Mouse (Mus musculus): Measurements from ENCODE around the gene Slc25a45. TPM values are rescaled to one million over a fixed set of nuclear protein-coding genes. Genes with fewer than 3 reads are reported as not detected.

Slc25a45 gene
- polyA plus RNA-seq, 1 experiment from 2014 or later, result 2.0 TPM

DNA sequence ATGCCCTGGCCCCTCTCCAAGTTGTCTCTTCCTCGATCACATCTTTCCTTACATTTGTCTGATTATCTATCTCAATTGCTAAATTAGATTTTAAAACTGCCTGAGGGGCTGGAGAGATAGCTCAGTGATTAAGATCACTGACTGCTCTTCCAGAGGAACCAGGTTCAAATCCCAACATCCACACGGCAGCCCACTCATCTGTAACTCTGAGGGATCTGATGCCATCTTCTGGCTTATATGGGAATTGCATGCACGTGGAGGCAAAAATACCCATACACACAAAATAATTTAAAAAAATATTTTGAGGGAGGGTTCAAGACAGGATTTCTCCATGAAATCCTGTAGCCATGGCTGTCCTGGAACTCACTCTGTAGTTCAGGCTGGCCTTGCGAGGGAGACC, 8.2 kb downstream of the Slc25a45 start:
- H3K27ac ChIP-seq, result no peak overlapping the region
- WGBS, result 54% methylated on average over 4 of the region's 4 CpGs
- no peaks in the 10 kb centered on the region for H3K9me3 ChIP-seq
- no peak for ATAC-seq (ENCODE audit: insufficient number of reproducible peaks, insufficient read depth, low FRiP score, low TSS enrichment)
- no peaks in the 10 kb centered on the region for H3K27me3 ChIP-seq
- H3K9ac ChIP-seq, result no peak overlapping the region
- no peak overlapping the region for H3K4me3 ChIP-seq
- no peaks in the 10 kb centered on the region for H3K36me3 ChIP-seq
- no peak overlapping the region for H3K4me2 ChIP-seq (replicated peaks)
- no peaks in the 10 kb centered on the region for H3K4me1 ChIP-seq

DNA sequence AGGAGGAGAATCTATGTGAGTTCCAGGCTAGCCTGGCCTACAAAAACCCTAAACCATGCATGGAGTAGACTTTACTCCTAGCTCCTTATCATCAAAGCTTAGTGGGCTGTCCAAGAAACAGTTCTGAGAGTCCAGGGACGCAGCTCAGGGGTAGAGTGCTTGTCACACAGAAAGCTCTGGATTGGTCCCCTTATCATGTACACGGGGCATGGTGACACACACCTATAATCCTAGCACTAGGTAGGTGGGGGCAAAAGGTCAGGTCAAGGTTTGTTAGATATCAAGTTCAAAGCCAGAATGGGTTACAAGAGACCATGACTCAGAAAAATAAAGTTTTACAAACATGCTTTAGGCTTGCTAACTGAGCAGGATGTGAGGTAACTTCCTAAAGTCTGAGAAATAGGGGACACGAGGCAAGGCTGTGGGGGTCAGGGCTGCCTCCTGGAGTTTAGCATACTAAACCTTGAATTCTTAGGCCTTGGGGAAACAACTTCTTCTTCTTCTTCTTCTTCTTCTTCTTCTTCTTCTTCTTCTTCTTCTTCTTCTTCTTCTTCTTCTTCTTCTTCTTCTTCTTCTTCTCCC, 9.7 kb downstream of the Slc25a45 start:
- no peaks in the 10 kb centered on the region for H3K27me3 ChIP-seq
- H3K9me3 ChIP-seq, result no peaks in the 10 kb centered on the region
- H3K4me2 ChIP-seq (replicated peaks), result no peak overlapping the region
- H3K36me3 ChIP-seq, result no peaks in the 10 kb centered on the region
- no peaks in the 10 kb centered on the region for H3K4me1 ChIP-seq
- WGBS, result 77% methylated on average over 3 of the region's 3 CpGs
- H3K27ac ChIP-seq, result no peak overlapping the region
- no peak overlapping the region for H3K4me3 ChIP-seq
- H3K9ac ChIP-seq, result no peak overlapping the region
- ATAC-seq (ENCODE audit: insufficient number of reproducible peaks, insufficient read depth, low FRiP score, low TSS enrichment), result no peak

DNA sequence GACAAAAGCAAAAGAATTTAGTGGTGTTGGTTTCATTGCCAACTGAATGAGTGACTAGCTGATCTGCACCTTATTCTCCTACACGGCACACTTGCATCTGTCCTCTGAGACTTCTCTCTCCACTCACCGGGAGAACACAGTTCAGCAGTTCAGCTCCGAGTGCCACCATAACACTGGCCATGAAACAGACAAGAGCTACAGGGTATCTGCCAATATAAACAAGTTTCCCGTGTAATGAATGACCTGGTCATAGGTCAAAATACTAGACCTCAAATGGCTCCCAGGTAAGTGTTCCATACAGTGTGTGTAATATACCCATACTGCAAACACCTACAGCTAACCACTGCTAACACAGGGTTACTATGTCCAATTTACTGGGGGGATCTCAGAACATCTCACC, 11.6 kb downstream of the Slc25a45 start:
- ATAC-seq (ENCODE audit: insufficient number of reproducible peaks, insufficient read depth, low FRiP score, low TSS enrichment), result no peak
- no peaks in the 10 kb centered on the region for H3K27me3 ChIP-seq
- no peak overlapping the region for H3K9ac ChIP-seq
- no peak overlapping the region for H3K4me3 ChIP-seq
- no peak overlapping the region for H3K4me2 ChIP-seq (replicated peaks)
- peaks cover 10% of the 10 kb centered on the region for H3K4me1 ChIP-seq
- H3K9me3 ChIP-seq, result no peaks in the 10 kb centered on the region
- H3K27ac ChIP-seq, result no peak overlapping the region
- 70% methylated on average over 4 of the region's 4 CpGs for WGBS
- no peaks in the 10 kb centered on the region for H3K36me3 ChIP-seq

DNA sequence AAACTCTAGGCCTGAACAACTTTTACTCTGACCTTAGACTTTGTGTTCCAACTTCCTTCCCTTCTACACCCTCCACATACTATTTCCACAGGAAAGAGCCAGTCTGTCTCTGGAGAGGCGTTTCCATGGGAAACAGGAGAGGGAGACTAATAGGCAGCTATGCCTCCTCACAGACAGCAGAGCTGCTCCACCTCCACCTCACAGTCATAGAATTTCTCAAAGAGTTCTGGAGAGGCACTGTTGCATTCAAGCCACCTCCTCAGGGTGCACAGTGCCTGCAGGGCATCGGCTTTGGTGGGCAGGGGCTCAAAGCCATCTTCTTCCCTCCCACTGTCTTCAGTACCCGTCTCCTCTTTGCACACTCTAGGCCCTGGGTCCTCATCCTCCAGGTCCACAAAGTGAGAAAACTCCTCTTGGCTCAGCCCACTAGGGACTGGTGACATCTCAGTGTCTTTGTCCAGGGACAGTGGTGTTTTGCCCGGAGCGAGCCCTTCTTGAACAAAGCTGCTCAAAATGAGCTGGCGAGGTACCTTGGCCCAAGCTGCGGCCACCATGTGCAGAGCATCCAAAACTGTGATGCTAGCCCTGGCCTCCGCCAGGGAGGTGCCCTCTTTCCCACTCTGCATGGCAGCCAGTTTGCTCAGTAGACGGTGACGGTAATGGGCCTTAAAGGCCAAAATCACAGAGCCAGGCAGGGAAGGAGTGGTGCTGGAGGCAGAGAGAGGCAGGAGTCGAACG, 14.1 kb downstream of the Slc25a45 start:
- whole genome bisulfite sequencing, result 89% methylated on average over 12 of the region's 12 CpGs
- ATAC-seq (ENCODE audit: insufficient number of reproducible peaks, insufficient read depth, low FRiP score, low TSS enrichment), result no peak
- Histone ChIP-seq H3K9ac (no peak overlapping the region), H3K4me1 (peaks cover 12% of the 10 kb centered on the region), H3K9me3 (no peaks in the 10 kb centered on the region), H3K27me3 (no peaks in the 10 kb centered on the region), H3K36me3 (peaks cover 15% of the 10 kb centered on the region), H3K4me3 (no peak overlapping the region), H3K4me2 (replicated peaks) (no peak overlapping the region), H3K27ac (no peak overlapping the region)

DNA sequence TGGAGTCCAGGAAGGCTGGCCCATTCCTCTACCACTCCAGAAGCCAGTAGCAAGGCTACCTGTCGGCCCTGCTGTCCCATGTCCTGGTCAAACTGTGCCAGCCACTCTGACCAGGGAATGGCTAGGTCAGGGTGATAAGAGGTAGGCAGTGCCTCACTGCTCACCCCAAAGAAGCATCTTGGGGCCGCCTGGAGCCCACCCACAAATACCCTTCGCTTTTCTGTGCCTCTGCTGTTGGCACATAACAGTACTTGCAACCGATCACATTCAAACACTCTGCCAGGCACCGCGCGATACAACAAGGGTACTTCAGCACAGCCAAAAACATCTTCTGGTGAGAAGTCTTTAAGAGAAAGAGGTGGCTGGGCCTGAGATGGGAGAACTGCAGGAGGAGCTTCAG, 14.7 kb downstream of the Slc25a45 start:
- WGBS, result 92% methylated on average over 7 of the region's 7 CpGs
- H3K36me3 ChIP-seq, result peaks cover 19% of the 10 kb centered on the region
- H3K4me1 ChIP-seq, result peaks cover 12% of the 10 kb centered on the region
- no peak overlapping the region for H3K9ac ChIP-seq
- no peak overlapping the region for H3K4me2 ChIP-seq (replicated peaks)
- H3K4me3 ChIP-seq, result no peak overlapping the region
- no peaks in the 10 kb centered on the region for H3K9me3 ChIP-seq
- H3K27me3 ChIP-seq, result no peaks in the 10 kb centered on the region
- ATAC-seq (ENCODE audit: insufficient number of reproducible peaks, insufficient read depth, low FRiP score, low TSS enrichment), result no peak
- no peak overlapping the region for H3K27ac ChIP-seq

DNA sequence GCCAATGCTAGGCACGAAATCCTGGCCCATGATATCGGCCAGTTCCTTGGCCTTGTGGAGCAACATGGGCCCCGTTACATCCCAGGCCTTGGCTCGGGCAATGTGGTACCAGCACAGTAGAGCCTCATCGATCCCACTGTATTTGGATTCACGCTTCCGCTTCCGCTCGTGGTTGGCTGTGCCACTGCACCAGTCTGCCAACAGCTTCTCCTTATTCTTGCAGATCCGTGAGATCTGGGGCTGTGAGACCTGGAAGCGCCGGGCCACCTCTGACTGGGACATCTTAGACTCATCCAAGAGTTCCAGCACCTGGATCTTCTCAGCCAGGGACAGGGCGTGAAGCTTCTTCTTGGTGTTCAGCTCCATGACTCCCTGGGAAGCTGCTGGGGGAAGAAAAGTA, 15.1 kb downstream of the Slc25a45 start:
- H3K27ac ChIP-seq, result no peak overlapping the region
- WGBS, result 92% methylated on average over 13 of the region's 13 CpGs
- peaks cover 23% of the 10 kb centered on the region for H3K36me3 ChIP-seq
- ATAC-seq (ENCODE audit: insufficient number of reproducible peaks, insufficient read depth, low FRiP score, low TSS enrichment), result no peak
- H3K4me2 ChIP-seq (replicated peaks), result peak overlapping the region; percentile 93
- H3K9me3 ChIP-seq, result no peaks in the 10 kb centered on the region
- H3K4me3 ChIP-seq, result peak overlapping the region; percentile 61
- no peaks in the 10 kb centered on the region for H3K27me3 ChIP-seq
- 0 out of 2 replicates have a peak overlapping the region, but pooled peaks have one; percentile 86 for H3K9ac ChIP-seq
- H3K4me1 ChIP-seq, result peaks cover 12% of the 10 kb centered on the region

DNA sequence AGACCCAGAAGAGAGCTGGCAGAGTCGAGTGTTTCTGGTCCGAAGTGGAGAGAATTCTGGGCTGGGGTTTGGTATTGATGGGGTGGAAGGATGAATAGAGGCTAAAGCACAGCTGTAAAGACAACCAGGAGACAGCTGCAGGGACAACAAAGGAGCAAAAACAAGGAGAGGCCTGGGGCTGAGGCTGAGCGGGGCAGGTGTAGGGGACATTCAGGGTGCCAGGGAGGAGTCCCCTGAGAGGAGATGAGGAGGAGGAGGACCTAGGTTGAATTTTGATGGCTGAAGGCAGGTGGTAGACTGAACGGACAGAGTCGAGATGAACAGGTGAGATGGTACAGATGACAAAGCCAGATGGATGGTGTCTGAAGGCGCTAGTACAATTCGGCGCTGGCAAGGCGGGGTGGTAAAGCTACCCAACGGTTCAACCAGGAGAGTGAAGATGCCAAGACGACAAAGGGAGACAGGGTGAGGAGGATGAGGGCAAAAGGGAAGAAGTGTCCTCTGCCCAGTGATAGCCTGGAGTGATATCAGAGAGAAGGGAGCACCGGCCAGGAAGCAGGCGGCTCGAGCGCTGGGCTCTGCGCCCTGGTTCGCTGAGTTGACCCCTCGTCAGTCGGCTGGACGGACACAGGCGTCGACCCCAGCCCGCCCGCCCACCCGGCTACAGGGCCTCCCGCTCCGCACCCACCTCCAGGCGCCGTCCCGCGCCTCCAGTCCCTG, 15.8 kb downstream of the Slc25a45 start:
- H3K4me2 ChIP-seq (replicated peaks), result peak overlapping the region; percentile 93
- no peaks in the 10 kb centered on the region for H3K9me3 ChIP-seq
- 0 out of 2 replicates have a peak, but pooled peaks have one; percentile 2 for ATAC-seq (ENCODE audit: insufficient number of reproducible peaks, insufficient read depth, low FRiP score, low TSS enrichment)
- peaks cover 28% of the 10 kb centered on the region for H3K36me3 ChIP-seq
- peaks cover 12% of the 10 kb centered on the region for H3K4me1 ChIP-seq
- H3K27ac ChIP-seq, result peak overlapping the region; percentile 62; the same call in 1 of the 2 replicates
- H3K27me3 ChIP-seq, result no peaks in the 10 kb centered on the region
- 9% methylated on average over 30 of the region's 31 CpGs for WGBS
- peak overlapping the region; percentile 86 for H3K9ac ChIP-seq
- H3K4me3 ChIP-seq, result peak overlapping the region; percentile 61

DNA sequence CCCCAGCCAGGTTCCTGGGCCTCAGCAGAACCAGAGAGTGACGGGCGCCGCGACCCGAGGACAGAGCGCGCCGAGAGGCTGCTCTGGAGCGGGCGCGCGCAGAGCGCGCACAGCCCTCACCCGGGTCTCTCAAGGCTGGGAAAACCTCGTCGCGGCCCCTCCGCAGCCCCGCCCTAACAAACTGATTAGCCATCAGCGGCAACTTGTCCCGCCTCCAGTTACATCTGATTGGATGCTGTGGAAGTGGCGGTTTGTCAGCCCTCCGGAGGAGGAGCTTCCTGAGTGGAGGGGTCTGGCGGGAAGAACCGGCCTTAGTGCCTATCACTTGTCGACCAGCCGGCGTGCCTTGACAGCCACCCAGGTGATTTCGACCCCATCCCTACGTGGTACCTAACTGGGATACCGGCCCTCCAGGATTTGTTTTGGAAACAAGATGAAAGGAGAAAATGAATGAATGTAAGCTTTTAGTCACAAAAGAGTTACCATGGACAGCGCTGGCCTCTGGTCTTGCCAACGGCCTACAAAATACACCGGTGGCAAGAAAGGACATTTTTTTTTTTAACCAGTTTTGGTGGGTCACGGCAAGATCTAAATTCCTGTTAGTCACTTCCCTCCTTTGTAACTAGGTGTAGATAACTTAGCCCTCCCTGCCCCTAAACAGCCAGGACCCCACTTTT, 16.5 kb downstream of the Slc25a45 start, which contains the start of gene Tigd3:
TSS of gene Tigd3 (minus strand) at position 148 of the 677 bp plus-strand sequence.
- ATAC-seq (ENCODE audit: insufficient number of reproducible peaks, insufficient read depth, low FRiP score, low TSS enrichment), result peak; percentile 94
- Histone ChIP-seq H3K27ac (peak within 1 kb of the TSS; percentile 62; the same call in 1 of the 2 replicates), H3K9me3 (no peaks in the 10 kb centered on the region), H3K27me3 (no peaks in the 10 kb centered on the region), H3K4me1 (peaks cover 12% of the 10 kb centered on the region), H3K36me3 (peaks cover 33% of the 10 kb centered on the region), H3K4me3 (peak within 1 kb of the TSS; percentile 61), H3K9ac (peak within 1 kb of the TSS; percentile 86), H3K4me2 (replicated peaks) (peak within 1 kb of the TSS; percentile 93)
- 3% methylated on average over 36 of the region's 36 CpGs for WGBS

DNA sequence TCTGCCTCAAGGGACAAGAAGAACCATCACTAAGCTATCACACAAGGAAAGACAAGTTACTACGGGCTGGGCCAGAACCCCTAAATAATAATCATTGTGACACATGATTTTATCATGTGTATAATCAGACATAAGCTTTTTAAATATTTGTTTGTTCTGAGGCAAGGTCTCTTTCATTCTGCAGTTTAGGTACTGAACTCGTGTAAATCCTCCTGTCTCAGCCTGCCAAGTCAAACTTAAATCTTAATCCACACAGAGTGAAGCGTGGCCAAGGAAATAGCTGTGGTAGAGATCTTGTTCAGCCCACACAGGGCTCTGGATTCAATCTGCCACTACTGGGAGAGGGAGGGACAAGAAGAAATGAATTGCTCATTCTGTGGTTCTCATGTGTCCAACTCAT, 29.7 kb downstream of the Slc25a45 start:
- Histone ChIP-seq H3K9ac (no peak overlapping the region), H3K4me2 (replicated peaks) (no peak overlapping the region), H3K27ac (no peak overlapping the region), H3K36me3 (peaks cover 49% of the 10 kb centered on the region), H3K9me3 (no peaks in the 10 kb centered on the region), H3K4me3 (no peak overlapping the region), H3K27me3 (no peaks in the 10 kb centered on the region), H3K4me1 (peaks cover 18% of the 10 kb centered on the region)
- WGBS, result 88% methylated on average over 3 of the region's 3 CpGs
- ATAC-seq (ENCODE audit: insufficient number of reproducible peaks, insufficient read depth, low FRiP score, low TSS enrichment), result no peak

DNA sequence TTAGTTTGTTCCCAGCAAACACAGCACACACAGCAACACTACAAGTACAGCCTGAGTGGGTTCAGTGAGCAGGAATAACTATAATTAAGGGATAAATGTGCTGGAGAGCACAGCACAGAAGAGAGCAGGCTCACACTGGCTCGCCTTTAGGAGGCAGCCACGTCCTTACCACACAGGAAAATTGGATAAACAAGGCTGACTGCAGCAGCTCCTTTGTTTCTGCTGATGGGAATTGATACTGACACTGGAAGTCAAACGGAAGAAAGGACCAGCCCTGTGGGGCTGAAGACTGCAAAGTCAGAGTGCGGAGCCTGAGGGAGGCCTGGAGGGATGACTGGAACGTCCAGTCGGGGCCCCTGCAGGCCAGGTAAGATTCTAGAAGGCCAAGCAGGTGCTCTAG, 32.6 kb downstream of the Slc25a45 start:
- no peaks in the 10 kb centered on the region for H3K27me3 ChIP-seq
- H3K4me2 ChIP-seq (replicated peaks), result peak overlapping the region; percentile 72
- peak overlapping the region; percentile 74 for H3K27ac ChIP-seq
- peak overlapping the region; percentile 97 for H3K4me3 ChIP-seq
- WGBS, result 46% methylated on average over 6 of the region's 6 CpGs
- H3K9ac ChIP-seq, result peak overlapping the region; percentile 44
- no peaks in the 10 kb centered on the region for H3K9me3 ChIP-seq
- no peak for ATAC-seq (ENCODE audit: insufficient number of reproducible peaks, insufficient read depth, low FRiP score, low TSS enrichment)
- peaks cover 18% of the 10 kb centered on the region for H3K4me1 ChIP-seq
- peaks cover 20% of the 10 kb centered on the region for H3K36me3 ChIP-seq

DNA sequence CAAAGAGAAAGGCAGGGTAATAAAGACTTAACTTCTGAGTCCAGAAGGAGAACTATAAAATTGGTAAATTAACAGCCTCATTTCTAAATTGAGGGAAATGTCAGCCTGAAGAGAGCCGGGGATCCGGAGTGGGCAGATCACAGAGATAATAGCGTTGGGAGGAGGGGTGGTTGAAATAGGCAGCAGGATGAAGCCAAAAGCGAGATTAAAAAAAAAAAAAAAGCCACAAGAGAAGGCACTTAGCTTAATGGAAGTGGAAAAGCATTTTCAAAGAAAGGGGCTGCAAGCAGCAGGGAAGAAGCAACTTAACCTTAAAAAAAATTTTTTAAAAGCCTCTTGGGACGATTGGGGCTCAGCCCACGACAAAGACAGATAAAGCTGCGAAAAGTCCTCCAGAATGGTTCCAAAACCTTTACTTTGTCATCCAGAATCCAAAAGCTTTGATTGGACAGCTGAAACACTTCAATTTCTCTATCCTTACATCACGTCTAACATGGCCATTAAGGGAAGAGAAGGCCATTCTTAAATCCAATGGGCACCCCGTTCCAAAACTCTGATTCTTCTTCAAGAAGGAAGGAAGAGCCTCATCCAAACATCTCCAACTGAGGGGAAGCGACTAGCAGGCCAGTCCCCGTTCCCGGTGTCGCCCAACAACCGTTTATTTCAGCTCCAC, 34.0 kb downstream of the Slc25a45 start:
- Histone ChIP-seq H3K27ac (peak overlapping the region; percentile 91), H3K4me3 (peak overlapping the region; percentile 97)
- ATAC-seq (ENCODE audit: insufficient number of reproducible peaks, insufficient read depth, low FRiP score, low TSS enrichment), result no peak

More for the DNA sequence above, 34.0 kb downstream of the Slc25a45 start:
- no peaks in the 10 kb centered on the region for H3K9me3 ChIP-seq
- H3K36me3 ChIP-seq, result peaks cover 6% of the 10 kb centered on the region
- 11% methylated on average over 14 of the region's 14 CpGs for WGBS
- peak overlapping the region; percentile 98 for H3K9ac ChIP-seq
- no peaks in the 10 kb centered on the region for H3K27me3 ChIP-seq
- peaks cover 18% of the 10 kb centered on the region for H3K4me1 ChIP-seq
- H3K4me2 ChIP-seq (replicated peaks), result peak overlapping the region; percentile 72
